Mouse (Mus musculus) megakaryocyte, embryonic 14.5 days (primary cell): Measurements from ENCODE around the gene 4930523C07Rik.

ENCODE experiments used
- FLI1 ChIP-seq: IDR thresholded peaks from 2 replicates; pipeline ENCODE4 v1.6.1; 2012; ENCODE audit warnings: low read length, inconsistent platforms, mixed read lengths
- GATA1 ChIP-seq: IDR thresholded peaks from 3 replicates; pipeline ENCODE4 v1.6.1; 2012; ENCODE audit warnings: mixed read lengths, low read length, inconsistent platforms, borderline replicate concordance

DNA sequence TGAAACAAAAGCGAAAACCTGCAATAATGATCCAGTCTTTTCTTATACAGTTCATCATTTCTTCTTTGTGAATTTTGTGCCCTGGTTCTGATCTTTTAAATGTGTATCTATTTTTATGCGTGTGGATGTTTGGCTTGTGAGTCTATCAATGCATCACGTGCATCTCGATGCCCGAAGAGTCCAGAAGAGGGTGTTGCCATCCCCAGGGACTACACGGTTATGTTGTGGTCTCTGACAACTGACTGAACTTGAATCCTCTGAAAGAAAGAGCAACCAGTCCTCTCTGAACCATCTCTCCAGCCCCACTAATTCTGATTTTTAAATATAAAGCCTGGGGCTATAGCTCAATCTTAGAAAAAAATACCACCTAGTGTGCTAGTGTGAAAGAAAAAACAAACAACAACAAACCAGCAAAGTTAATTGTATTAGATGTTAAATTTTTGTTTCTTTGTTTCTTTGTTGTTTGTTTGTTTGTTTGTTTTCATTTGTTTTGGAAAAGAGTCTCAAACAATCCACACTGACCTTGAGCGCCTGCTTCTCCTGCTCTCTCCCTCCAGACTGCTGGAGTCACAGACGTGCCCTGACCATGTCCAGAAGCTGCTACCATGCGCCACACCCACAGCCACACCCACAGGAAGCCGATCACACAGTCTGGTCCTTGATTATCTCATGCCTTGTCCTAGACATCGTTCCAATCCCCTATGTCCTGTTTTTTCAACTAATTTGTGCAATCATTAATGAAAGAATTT, 18.9 kb upstream of the 4930523C07Rik start:
- TF ChIP-seq GATA1 = no peak
- TF ChIP-seq FLI1 = no peak
